Mouse (Mus musculus): ENCODE measurements around the gene Tdp2. TPM values are rescaled to one million over a fixed set of nuclear protein-coding genes. Genes with fewer than 3 reads are reported as not detected.

Gene Tdp2
- total and polyA plus RNA-seq, 3 experiments, result 37.4 to 96.6 (median 44.5) TPM

DNA sequence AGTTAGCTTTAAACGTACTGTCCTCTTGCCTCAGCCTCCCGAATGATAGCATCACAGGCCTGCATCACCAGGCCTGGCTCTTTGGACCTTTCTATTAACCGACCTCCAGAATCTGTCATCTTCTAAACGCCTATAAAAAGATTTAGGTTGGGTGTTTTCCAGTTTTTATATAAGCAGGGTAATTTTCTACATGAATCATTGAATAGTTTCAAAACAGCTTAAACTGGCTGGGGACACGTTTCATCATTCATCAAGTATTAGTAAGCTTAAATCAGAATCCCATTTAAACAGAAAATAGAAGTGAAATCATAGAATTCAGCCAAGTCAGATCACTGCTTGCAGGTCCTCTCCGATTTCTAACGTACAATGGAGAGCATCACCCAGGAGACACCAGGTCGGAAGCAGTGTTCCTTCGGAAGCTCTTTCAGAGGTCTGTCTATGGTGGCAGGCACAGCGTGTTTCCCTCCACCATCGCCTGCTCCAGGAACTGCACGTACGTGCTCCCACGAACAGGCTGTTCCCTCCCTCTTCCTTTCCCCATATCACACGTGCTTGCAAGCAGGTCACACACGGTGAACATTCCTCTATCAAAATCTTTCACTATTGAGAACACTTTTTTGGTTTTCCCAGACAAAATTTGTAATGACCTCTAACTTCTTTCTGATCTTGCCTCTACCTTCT is 8.7 kb upstream of the Tdp2 start:
- dilution Hi-C loops (cut with MboI; ENCODE audit: extremely low pct_ligation_motif_present, extremely low pct_unique_long_range_greater_than_20kb, low sequenced_read_pairs) (no loop called here), in situ Hi-C loops (cut with MboI; ENCODE audit: low pct_ligation_motif_present, low pct_unique_long_range_greater_than_20kb, low sequenced_read_pairs) (no loop called here)
- H3K4me2 ChIP-seq (ENCODE audit: insufficient read depth, low read depth, poor library complexity, severe bottlenecking), result no peak overlapping the region
- no peaks in the 10 kb centered on the region for H3K9me3 ChIP-seq (replicated peaks; ENCODE audit: low read length)
- DNase-seq (ENCODE audit: extremely low read depth), result no peak
- no peaks in the 10 kb centered on the region; the same call in 1 of the 2 replicates for H3K79me2 ChIP-seq (replicated peaks; ENCODE audit: control insufficient read depth, extremely low read depth, insufficient read depth, poor library complexity, severe bottlenecking)
- H3K4me3 ChIP-seq (replicated peaks in 1 of 3; ENCODE audit: low read depth in 2 of 3, low read length in 2 of 3, poor library complexity in 1 of 3), result no peak overlapping the region
- H3K36me3 ChIP-seq (replicated peaks in 1 of 2; ENCODE audit: control insufficient read depth in 1 of 2, insufficient read depth in 1 of 2, low read length in 1 of 2), result peaks cover 15 to 64% of the 10 kb centered on the region in 2 experiments
- H3K27me3 ChIP-seq (replicated peaks), result no peaks in the 10 kb centered on the region
- H3K4me1 ChIP-seq (ENCODE audit: control insufficient read depth in 1 of 2, insufficient read depth in 2 of 2), result peaks cover 0 to 2% of the 10 kb centered on the region in 2 experiments; a peak in 1 of 4 replicates
- no peak overlapping the region for H3K27ac ChIP-seq (ENCODE audit: insufficient read depth, low read depth)
- TF ChIP-seq SIN3A (IDR thresholded peaks at IDR 0.05; ENCODE audit: low read length) (no peak), CHD2 (IDR thresholded peaks at IDR 0.05; ENCODE audit: low read length) (no peak), JUN (IDR thresholded peaks at IDR 0.05; ENCODE audit: insufficient read depth, low read depth, low read length) (no peak), SMC3 (IDR thresholded peaks at IDR 0.05; ENCODE audit: low read depth, low read length) (no peak), POLR2A (IDR thresholded peaks at IDR 0.05; ENCODE audit: low read depth, low read length) (no peak), ETS1 (conservative IDR thresholded peaks at IDR 0.05; ENCODE audit: low read depth, low read length) (no peak), BHLHE40 (IDR thresholded peaks at IDR 0.05; ENCODE audit: low read depth, low read length) (no peak), UBTF (IDR thresholded peaks at IDR 0.05; ENCODE audit: low read depth, low read length) (no peak), RAD21 (IDR thresholded peaks at IDR 0.05; ENCODE audit: low read depth, low read length) (no peak), IRF4 (IDR thresholded peaks at IDR 0.05; ENCODE audit: low read depth, low read length) (no peak), CTCF (conservative IDR thresholded peaks at IDR 0.05 in 1 of 2, IDR thresholded peaks at IDR 0.05 in 1 of 2; ENCODE audit: low read depth in 2 of 2, low read length in 2 of 2) (no peak)
- no peak overlapping the region for H3K9ac ChIP-seq (ENCODE audit: insufficient read depth, low read depth)

DNA sequence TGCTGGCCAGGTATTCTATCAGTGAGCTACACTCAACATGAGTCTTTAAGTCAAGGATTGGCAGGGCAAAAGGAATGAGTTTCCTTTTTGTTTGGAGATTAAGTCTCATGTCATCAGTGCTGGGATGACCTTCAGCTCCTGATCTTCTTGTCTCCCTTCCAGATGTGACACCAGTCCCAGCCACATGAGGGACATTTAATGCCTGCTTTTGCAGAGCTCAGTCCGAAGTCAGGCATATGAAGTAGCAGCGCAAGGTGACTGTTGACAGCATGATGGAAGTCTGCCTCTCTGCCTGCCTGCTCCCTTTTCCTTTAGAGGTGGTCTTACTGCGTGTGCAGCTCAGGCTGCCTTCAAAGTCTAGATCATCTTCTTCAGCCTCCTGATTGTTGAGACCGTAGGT is 6.8 kb upstream of the Tdp2 start:
- dilution Hi-C loops (cut with MboI; ENCODE audit: extremely low pct_ligation_motif_present, extremely low pct_unique_long_range_greater_than_20kb, low sequenced_read_pairs), result no loop called here
- Histone ChIP-seq H3K4me3 (replicated peaks in 1 of 3; ENCODE audit: low read depth in 2 of 3, low read length in 2 of 3, poor library complexity in 1 of 3) (no peak overlapping the region), H3K9ac (ENCODE audit: insufficient read depth, low read depth) (no peak overlapping the region), H3K4me1 (ENCODE audit: control insufficient read depth in 1 of 2, insufficient read depth in 2 of 2) (peaks cover 0 to 5% of the 10 kb centered on the region in 2 experiments; a peak in 1 of 4 replicates), H3K4me2 (ENCODE audit: insufficient read depth, low read depth, poor library complexity, severe bottlenecking) (no peak overlapping the region), H3K9me3 (replicated peaks; ENCODE audit: low read length) (no peaks in the 10 kb centered on the region), H3K79me2 (replicated peaks; ENCODE audit: control insufficient read depth, extremely low read depth, insufficient read depth, poor library complexity, severe bottlenecking) (no peaks in the 10 kb centered on the region; the same call in 1 of the 2 replicates), H3K36me3 (replicated peaks in 1 of 2; ENCODE audit: control insufficient read depth in 1 of 2, insufficient read depth in 1 of 2, low read length in 1 of 2) (peaks cover 14 to 55% of the 10 kb centered on the region in 2 experiments), H3K27me3 (replicated peaks) (no peaks in the 10 kb centered on the region), H3K27ac (ENCODE audit: insufficient read depth, low read depth) (no peak overlapping the region)
- no peak for DNase-seq (ENCODE audit: extremely low read depth)
- TF ChIP-seq USF2 (conservative IDR thresholded peaks at IDR 0.05; ENCODE audit: low read depth, low read length) (no peak), TCF12 (IDR thresholded peaks at IDR 0.05; ENCODE audit: low read depth, low read length) (no peak), PAX5 (IDR thresholded peaks at IDR 0.05; ENCODE audit: low read length) (no peak), JUN (IDR thresholded peaks at IDR 0.05; ENCODE audit: insufficient read depth, low read depth, low read length) (no peak), E2F4 (IDR thresholded peaks at IDR 0.05; ENCODE audit: insufficient replicate concordance, low read depth, low read length) (no peak), CHD1 (IDR thresholded peaks at IDR 0.05; ENCODE audit: low read depth, low read length) (no peak), SIN3A (IDR thresholded peaks at IDR 0.05; ENCODE audit: low read length) (no peak), NELFE (IDR thresholded peaks at IDR 0.05; ENCODE audit: low read depth, low read length) (no peak), JUND (conservative IDR thresholded peaks at IDR 0.05; ENCODE audit: low read depth, low read length) (no peak), ELF1 (IDR thresholded peaks at IDR 0.05; ENCODE audit: low read depth, low read length) (no peak), KAT2A (IDR thresholded peaks at IDR 0.05; ENCODE audit: insufficient replicate concordance, low read length) (no peak), MEF2A (IDR thresholded peaks at IDR 0.05; ENCODE audit: borderline replicate concordance, low read depth, low read length) (no peak), HCFC1 (IDR thresholded peaks at IDR 0.05; ENCODE audit: low read depth, low read length) (no peak), BHLHE40 (IDR thresholded peaks at IDR 0.05; ENCODE audit: low read depth, low read length) (no peak), SMC3 (IDR thresholded peaks at IDR 0.05; ENCODE audit: low read depth, low read length) (no peak), ZMIZ1 (IDR thresholded peaks at IDR 0.05; ENCODE audit: low read depth, low read length) (no peak), MAX (IDR thresholded peaks at IDR 0.05; ENCODE audit: low read length) (no peak), POLR2AphosphoS2 (IDR thresholded peaks at IDR 0.05; ENCODE audit: low read depth, low read length) (no peak)
- in situ Hi-C loops (cut with MboI; ENCODE audit: low pct_ligation_motif_present, low pct_unique_long_range_greater_than_20kb, low sequenced_read_pairs), result no loop called here

All from CH12.LX (cell line).